Mouse (Mus musculus): ENCODE measurements at regions not wholly inside any gene's neighbourhood (a gene's known extent, or its start where the extent isn't known, plus 50 kb on each side); places are given as distances from the start of the nearest gene placed in this dataset.

- no peak for TF ChIP-seq ZKSCAN1 (IDR thresholded peaks at IDR 0.05; ENCODE audit: borderline replicate concordance, low read depth, low read length)
- no peak for TF ChIP-seq POLR2AphosphoS2 (IDR thresholded peaks at IDR 0.05; ENCODE audit: low read depth, low read length)
- TF ChIP-seq SMC3 (IDR thresholded peaks at IDR 0.05; ENCODE audit: low read depth, low read length): no peak
- no peak for TF ChIP-seq RAD21 (IDR thresholded peaks at IDR 0.05; ENCODE audit: low read depth, low read length)
- TF ChIP-seq PAX5 (IDR thresholded peaks at IDR 0.05; ENCODE audit: low read length): no peak
- TF ChIP-seq MAZ (IDR thresholded peaks at IDR 0.05; ENCODE audit: low read depth, low read length): no peak
- TF ChIP-seq USF1 (IDR thresholded peaks at IDR 0.05; ENCODE audit: low read depth, low read length): no peak
- TF ChIP-seq ZC3H11A (IDR thresholded peaks at IDR 0.05; ENCODE audit: low read depth, low read length): no peak
- TF ChIP-seq EP300 (IDR thresholded peaks at IDR 0.05; ENCODE audit: low read length): no peak
- no peak for TF ChIP-seq NELFE (IDR thresholded peaks at IDR 0.05; ENCODE audit: low read depth, low read length)
- dilution Hi-C loops (cut with MboI; ENCODE audit: extremely low pct_ligation_motif_present, extremely low pct_unique_long_range_greater_than_20kb, low sequenced_read_pairs) (no loop called here), in situ Hi-C loops (cut with MboI; ENCODE audit: low pct_ligation_motif_present, low pct_unique_long_range_greater_than_20kb, low sequenced_read_pairs) (no loop called here)
- Histone ChIP-seq H3K9ac (ENCODE audit: insufficient read depth, low read depth) (no peak overlapping the region), H3K36me3 (replicated peaks in 1 of 2; ENCODE audit: control insufficient read depth in 1 of 2, insufficient read depth in 1 of 2, low read length in 1 of 2) (no peaks in the 10 kb centered on the region), H3K27me3 (replicated peaks) (no peaks in the 10 kb centered on the region), H3K4me2 (ENCODE audit: insufficient read depth, low read depth, poor library complexity, severe bottlenecking) (no peak overlapping the region), H3K79me2 (replicated peaks; ENCODE audit: control insufficient read depth, extremely low read depth, insufficient read depth, poor library complexity, severe bottlenecking) (no peaks in the 10 kb centered on the region), H3K4me3 (replicated peaks in 1 of 3; ENCODE audit: low read depth in 2 of 3, low read length in 2 of 3, poor library complexity in 1 of 3) (no peak overlapping the region), H3K9me3 (replicated peaks; ENCODE audit: low read length) (no peaks in the 10 kb centered on the region), H3K4me1 (ENCODE audit: control insufficient read depth in 1 of 2, insufficient read depth in 2 of 2) (peaks cover 0 to 4% of the 10 kb centered on the region in 2 experiments; a peak in 2 of 4 replicates), H3K27ac (ENCODE audit: insufficient read depth, low read depth) (no peak overlapping the region)
- DNase-seq (ENCODE audit: extremely low read depth): no peak
Measured at GRCm38 (mm10) chr12:73830122-73830521, 71.1 kb upstream of the Hif1a start.

DNA sequence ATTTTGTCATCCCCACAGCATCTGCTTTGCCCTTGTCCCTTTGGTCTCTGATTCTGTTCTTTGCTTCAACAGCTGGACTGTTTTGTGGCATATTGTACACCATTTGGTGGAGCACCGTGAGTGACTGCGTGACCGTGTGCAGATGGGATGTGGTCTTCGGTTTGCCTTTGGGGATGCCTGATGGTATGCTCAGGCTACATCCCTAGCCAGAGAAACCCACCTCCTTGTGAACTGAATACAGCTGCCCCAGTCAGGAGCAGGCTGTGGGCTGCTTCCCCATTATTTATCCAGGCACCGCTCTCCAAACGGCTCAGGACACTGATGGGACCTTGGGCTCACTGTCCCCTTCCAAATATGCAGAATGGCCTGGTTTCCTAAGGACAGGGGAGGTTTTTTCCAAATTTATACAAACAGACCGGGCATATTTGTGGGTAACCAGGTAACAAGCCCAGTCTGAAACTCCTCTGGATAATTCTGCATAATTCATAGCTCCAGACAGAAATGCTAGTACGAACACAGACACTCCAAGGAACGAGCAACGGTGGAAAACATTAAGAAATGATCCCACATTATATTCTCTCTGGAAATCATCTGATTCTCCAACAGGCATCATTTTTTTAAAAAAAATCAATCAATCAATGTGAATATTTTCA, 70.5 kb upstream of the Hif1a start:
- in situ Hi-C loops (cut with MboI; ENCODE audit: low pct_ligation_motif_present, low pct_unique_long_range_greater_than_20kb, low sequenced_read_pairs) (no loop called here), dilution Hi-C loops (cut with MboI; ENCODE audit: extremely low pct_ligation_motif_present, extremely low pct_unique_long_range_greater_than_20kb, low sequenced_read_pairs) (no loop called here)
- TF ChIP-seq MEF2A (IDR thresholded peaks at IDR 0.05; ENCODE audit: borderline replicate concordance, low read depth, low read length) (no peak), JUN (IDR thresholded peaks at IDR 0.05; ENCODE audit: insufficient read depth, low read depth, low read length) (no peak), RCOR1 (conservative IDR thresholded peaks at IDR 0.05; ENCODE audit: low read depth, low read length) (no peak), KAT2A (IDR thresholded peaks at IDR 0.05; ENCODE audit: insufficient replicate concordance, low read length) (no peak), ZMIZ1 (IDR thresholded peaks at IDR 0.05; ENCODE audit: low read depth, low read length) (no peak), MAZ (IDR thresholded peaks at IDR 0.05; ENCODE audit: low read depth, low read length) (no peak)
- H3K4me2 ChIP-seq (ENCODE audit: insufficient read depth, low read depth, poor library complexity, severe bottlenecking): no peak overlapping the region
- DNase-seq (ENCODE audit: extremely low read depth): no peak
- H3K27ac ChIP-seq (ENCODE audit: insufficient read depth, low read depth): no peak overlapping the region
- H3K4me1 ChIP-seq (ENCODE audit: control insufficient read depth in 1 of 2, insufficient read depth in 2 of 2): peaks cover 0 to 8% of the 10 kb centered on the region in 2 experiments; a peak in 2 of 4 replicates
- H3K36me3 ChIP-seq (replicated peaks in 1 of 2; ENCODE audit: control insufficient read depth in 1 of 2, insufficient read depth in 1 of 2, low read length in 1 of 2): no peaks in the 10 kb centered on the region
- no peaks in the 10 kb centered on the region for H3K27me3 ChIP-seq (replicated peaks)
- H3K9me3 ChIP-seq (replicated peaks; ENCODE audit: low read length): no peaks in the 10 kb centered on the region
- H3K9ac ChIP-seq (ENCODE audit: insufficient read depth, low read depth): no peak overlapping the region
- H3K4me3 ChIP-seq (replicated peaks in 1 of 3; ENCODE audit: low read depth in 2 of 3, low read length in 2 of 3, poor library complexity in 1 of 3): no peak overlapping the region
- H3K79me2 ChIP-seq (replicated peaks; ENCODE audit: control insufficient read depth, extremely low read depth, insufficient read depth, poor library complexity, severe bottlenecking): no peaks in the 10 kb centered on the region

Data from CH12.LX (cell line).